Mouse (Mus musculus): ENCODE results near the gene Tmem52.
"Not testable (repeated sequence)": the region's sequence is repeated elsewhere in the genome, so short reads cannot be mapped to it uniquely, and the experiment has no call there.

Gene Tmem52

GRCm38 (mm10) chr4:155472716-155473290, 3.9 kb downstream of the Tmem52 start:
- no peak for DNase-seq (ENCODE audit: low spot score)

- DNase-seq (ENCODE audit: low spot score), result peak; percentile 67
These were observed 4.4 kb downstream of the Tmem52 start for GRCm38 (mm10) chr4:155473319-155473718.

DNA sequence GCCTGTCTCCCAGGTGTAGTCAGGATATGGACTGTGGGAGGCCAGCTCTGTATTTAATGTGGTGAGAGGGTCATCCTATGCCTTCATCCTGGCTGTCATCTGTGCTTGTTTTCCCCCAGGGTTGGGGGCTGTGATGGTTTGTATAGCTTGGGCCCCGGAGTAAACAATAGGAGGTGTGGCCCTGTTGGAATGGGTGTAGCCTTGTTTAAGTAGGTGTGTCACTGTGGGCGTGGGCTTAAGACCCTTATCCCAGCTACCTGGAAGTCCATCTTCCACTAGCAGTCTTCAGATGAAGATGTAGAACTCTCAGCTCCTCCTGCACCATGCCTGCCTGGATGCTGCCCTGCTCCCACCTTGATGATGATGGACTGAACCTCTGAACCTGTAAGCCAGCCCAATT, 4.9 kb downstream of the Tmem52 start:
- DNase-seq (ENCODE audit: low spot score), result not testable (repeated sequence)

DNA sequence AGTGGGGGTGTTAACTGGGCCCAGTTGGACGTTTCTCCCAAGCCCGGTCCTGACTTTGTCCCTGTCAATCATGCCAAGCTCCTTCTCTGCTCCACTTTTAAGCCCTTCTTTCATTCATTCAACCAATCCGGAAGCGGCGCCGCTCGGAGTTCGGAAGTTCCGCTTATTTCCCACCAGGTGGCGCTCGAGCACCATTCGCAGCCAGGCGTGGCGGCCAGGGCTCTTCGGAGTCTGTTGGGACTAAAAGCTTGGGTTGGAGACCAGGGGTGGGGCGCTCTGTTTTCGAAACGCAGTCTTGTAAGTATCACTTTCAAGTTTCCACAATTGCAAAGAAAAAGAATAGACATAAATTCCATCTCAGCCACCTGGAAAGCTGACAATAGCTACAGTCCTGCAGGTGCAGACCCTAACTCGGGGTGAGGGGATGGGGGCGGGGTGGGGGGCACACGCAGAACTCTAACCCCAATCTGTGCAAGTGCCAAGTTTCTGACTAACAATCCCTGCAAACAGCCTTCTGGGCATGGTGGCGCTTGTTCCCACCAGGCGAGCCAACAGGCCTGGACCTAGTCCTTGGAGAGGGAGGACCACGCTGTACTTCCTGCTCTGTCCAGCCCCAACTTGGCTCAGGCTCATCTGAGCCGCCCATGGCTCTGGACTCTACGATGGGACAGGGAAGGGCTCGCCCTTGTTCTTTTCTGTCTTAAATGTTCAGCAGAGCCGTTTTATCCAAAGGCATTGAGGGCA, 12.6 kb downstream of the Tmem52 start:
- DNase-seq (ENCODE audit: low spot score), result peak; percentile 78

DNA sequence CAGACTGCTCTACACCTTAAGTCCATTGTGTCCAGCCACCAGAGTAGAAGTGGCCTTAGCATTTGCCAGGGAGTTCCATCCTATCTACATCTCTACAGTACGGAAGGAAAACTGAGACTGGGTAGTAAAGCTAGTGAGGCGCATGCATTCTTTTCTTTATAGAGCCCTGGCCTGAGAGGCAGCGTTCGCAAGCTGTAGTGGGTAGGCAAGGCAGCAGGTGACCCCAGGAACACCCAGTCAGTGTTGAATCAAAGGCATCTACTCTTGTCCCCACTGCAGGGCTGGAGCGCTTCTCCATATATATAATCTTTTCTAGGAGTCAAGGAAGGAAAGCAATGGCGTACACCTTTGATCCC, 13.2 kb downstream of the Tmem52 start:
- DNase-seq (ENCODE audit: low spot score), result no peak

DNA sequence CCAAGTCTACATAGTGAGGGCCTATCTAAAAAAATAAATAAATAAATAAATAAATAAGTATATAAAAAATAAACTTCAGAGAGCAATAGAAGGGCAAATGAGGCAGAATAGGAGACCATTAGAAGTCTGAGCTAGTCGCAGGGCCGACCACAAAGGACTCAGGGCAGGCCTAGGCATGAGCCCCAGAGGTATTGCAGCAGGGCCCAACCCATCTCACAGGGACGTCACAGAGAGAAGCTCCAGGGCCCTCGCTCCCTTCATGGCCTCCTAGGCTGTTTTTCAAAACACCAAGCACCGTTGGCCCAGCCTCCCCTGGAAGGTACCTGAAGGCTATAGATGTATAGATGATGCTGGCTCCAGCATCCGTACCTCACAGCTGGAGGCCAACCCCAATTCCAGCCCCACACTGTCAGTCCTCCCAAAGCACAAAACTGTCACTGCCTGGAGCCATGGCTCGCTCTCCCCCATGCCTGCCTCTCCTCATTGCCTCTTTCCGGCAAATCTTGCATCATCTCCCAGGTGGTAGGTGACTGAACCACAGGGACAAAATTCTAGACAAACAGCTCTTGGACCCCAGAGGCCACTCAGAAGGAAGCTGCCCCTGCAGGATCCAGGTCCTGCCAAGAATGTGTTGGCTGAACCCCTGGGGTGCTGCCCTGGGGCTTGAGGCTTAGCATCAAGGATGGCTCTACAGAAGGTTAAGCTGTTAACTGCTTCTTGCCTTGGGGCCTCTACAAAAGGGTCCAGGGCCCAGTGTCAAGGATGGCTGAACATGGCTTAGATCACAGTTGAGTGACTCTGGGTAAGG, 14.0 kb downstream of the Tmem52 start:
- no peak for DNase-seq (ENCODE audit: low spot score)

DNA sequence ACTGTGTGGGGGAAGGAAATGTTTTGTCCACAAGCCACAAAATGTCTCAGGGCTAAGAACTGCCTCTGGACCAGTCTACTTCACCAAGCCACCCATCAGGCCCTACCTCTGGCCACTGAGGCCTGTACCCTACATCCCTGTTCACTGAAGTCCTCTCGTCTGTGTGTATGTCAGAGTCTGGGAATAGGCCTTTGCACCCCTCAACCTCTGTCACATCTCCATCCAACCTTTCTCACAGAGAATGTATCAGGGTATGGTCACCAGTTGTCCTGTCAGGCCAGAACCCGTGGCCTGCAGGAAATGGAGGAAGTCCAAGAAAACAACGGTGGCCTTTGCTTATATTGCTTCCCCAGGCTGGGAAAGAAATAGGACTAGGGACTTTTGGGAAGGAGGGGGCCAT, 16.6 kb downstream of the Tmem52 start:
- DNase-seq (ENCODE audit: low spot score), result no peak

- DNase-seq (ENCODE audit: low spot score), result no peak
These were observed 18.8 kb downstream of the Tmem52 start for GRCm38 (mm10) chr4:155487746-155488145.

- peak; percentile 59 for DNase-seq (ENCODE audit: low spot score)
These were observed 19.5 kb downstream of the Tmem52 start for GRCm38 (mm10) chr4:155488232-155489025.

- no peak for DNase-seq (ENCODE audit: low spot score)
These were observed 20.4 kb downstream of the Tmem52 start for GRCm38 (mm10) chr4:155489101-155489970.

- no peak for DNase-seq (ENCODE audit: low spot score)
These were observed 21.5 kb downstream of the Tmem52 start for GRCm38 (mm10) chr4:155490456-155490855.

GRCm38 (mm10) chr4:155490990-155491504, 22.1 kb downstream of the Tmem52 start, which contains the start of gene Gnb1:
Gene Gnb1 (plus strand): TSS chr4:155491361.
- DNase-seq (ENCODE audit: low spot score), result peak; percentile 92

DNA sequence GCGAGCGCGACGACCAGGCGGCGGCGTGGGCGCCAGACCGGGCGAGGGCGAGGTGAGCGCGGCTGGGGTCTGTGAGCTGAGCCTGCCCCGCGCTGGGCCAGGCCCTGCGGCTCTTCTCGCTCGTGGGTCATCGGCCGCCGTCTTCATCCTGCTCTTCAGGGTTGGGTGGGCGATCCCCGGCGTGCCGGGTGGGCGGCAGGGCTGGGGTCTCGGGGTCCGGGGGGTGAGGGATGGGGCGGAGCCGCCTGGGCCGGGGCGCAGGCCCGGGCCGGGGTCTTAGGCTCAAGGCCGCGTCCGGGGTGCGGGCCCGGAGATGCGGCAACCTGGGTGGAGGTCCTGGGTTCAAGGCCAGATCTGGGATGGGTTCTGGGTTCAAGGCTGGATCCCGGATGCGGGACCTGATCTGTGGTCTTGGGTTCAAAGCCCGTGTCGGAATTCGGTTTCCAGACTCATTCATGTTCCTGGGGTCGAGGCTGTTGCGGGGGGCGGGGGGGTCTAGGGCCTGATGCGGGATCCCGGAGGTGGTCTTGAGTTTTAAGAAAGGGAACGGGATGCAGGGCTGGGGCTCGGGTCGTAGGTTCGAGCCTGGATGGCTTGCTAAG, 22.7 kb downstream of the Tmem52 start:
- no peak for DNase-seq (ENCODE audit: low spot score)

DNA sequence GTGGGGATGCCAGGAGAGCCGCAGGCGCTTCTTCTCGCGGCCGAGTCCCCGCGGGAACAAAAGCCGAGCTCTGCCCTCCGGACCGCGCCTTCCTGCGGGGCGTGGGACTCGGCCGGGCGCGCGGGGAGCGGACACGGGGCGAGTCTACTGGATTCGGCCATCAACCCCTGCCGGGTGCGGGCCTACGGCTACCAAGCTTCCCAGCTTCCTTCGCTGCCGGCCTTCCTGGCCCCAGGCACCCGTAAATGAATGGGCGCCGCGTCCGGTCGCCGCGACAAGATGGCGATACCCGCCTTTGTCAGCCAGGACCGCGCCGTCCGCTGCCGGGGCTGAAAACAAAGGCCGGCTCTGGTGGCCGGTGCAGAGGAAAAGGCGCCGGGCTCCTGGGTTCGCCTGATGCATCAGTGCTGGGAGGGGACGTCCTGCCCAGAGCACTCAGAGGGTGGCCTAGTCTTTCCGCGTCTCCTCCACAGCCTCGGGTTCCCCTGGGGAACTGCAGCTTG, 23.3 kb downstream of the Tmem52 start:
- peak; percentile 62 for DNase-seq (ENCODE audit: low spot score)

GRCm38 (mm10) chr4:155494891-155495290, 26.0 kb downstream of the Tmem52 start:
- DNase-seq (ENCODE audit: low spot score), result no peak

DNA sequence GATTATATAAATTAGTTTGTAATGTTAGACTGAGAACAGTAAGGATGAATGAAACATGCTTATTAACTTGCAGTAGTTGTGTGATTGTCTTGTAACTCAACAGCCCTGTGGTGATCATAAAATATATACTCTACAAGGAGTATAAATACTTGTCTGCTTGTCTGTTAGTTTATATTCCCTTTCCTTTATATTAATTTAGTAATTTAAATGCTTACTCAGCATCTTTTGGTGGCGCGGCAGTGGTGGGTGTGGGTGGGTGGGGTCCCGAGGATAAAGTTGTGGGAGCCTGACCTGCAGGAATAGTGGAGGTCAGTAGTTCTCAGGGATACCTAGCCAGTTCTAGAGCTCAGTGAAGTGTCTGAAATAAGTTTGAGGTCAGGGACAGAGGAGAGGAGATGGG, 29.0 kb downstream of the Tmem52 start:
- no peak for DNase-seq (ENCODE audit: low spot score)

- DNase-seq (ENCODE audit: low spot score), result no peak
These were observed 32.2 kb downstream of the Tmem52 start for GRCm38 (mm10) chr4:155501126-155501525.

DNA sequence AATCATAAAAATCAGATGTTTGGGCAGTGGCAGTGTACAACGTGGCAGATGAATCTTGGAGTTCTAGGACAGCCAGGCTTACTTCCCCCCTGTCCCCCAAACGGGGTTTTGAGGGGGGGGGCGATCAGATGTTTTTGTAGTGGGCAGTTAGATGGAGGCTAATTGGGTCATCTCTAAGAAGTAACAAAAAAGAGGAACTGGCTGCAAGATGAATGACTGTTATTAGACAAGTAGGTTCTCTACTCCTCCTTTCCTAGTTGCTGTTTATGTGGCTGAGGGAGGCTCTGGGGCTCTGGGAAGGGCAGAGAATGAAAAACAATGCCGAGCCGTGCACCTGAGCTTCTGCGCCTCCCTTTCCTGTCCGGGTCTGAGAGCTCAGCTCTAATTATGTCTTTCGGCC, 36.2 kb downstream of the Tmem52 start:
- DNase-seq (ENCODE audit: low spot score), result no peak

GRCm38 (mm10) chr4:155505671-155506295, 36.9 kb downstream of the Tmem52 start:
- DNase-seq (ENCODE audit: low spot score), result no peak

GRCm38 (mm10) chr4:155508614-155509013, 39.7 kb downstream of the Tmem52 start:
- no peak for DNase-seq (ENCODE audit: low spot score)
